Mouse (Mus musculus) monocyte, adult 2 months (primary cell): Measurements from ENCODE around the gene Ncs1.

ENCODE experiments used
- DNase-seq, 2 experiments: peaks; one replicate each; pipeline ENCODE4 v3.0.0; 2022; ENCODE audit warnings: low spot score in 2 of 2, low read depth in 1 of 2

Gene Ncs1

DNA sequence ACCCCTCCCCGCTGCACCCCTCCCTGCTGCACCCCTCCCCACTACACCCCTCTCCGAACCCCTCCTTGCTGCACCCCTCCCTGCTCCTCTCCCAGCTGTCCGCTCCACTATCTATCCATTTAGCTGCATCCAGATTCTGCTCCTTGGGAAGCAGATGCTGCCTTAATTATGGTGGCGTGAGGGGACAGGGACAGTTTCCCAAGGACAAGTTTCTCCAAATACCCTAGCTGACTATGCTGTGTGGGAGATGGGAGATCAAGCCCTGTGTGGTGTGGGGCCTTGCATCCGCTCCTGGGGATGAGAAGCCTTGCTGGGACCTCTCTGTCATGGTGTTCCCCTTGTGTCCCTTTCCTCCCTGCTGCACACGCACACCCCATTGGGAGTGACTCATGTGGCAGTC is 29.4 kb downstream of the Ncs1 start:
- no peak for DNase-seq

DNA sequence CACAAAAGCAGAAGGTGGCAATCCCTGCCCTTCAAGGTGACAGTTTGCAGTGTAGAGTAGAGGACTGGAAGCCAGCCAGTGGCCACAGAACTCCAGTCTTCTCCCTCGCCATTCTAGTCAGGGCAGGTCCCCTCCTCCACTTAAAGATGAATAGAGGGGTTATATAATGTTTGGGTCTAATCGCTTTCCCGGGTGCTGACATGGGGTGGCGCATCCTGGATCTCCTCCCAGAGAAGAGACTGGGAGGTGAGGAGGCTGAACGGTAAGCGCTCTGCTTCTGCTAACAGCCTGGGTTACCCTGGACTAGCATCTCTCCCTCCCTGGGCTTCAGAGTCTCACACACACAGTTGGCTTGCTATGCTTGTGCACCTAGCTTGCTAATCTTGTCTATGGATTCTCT is 32.2 kb downstream of the Ncs1 start:
- no peak for DNase-seq

DNA sequence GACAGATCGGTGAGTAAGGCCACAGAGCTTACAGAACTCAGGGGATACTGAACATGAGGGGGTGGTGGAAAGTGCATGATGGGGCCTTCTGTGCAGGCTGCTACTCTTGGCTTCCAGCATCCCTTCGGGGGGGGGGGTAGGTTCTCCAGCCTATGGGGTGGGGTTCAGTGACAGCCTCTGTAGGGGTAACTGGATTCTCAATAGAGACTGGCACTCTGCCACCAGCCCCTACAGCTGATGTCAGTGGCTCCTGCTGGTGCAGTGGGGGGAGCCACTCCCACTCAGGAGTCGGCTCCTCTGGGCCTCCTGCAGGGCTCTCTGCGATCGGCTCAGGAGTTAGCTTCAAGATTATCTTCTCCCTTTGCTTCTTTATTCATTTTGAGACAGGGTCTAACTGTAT is 32.9 kb downstream of the Ncs1 start:
- no peak for DNase-seq

DNA sequence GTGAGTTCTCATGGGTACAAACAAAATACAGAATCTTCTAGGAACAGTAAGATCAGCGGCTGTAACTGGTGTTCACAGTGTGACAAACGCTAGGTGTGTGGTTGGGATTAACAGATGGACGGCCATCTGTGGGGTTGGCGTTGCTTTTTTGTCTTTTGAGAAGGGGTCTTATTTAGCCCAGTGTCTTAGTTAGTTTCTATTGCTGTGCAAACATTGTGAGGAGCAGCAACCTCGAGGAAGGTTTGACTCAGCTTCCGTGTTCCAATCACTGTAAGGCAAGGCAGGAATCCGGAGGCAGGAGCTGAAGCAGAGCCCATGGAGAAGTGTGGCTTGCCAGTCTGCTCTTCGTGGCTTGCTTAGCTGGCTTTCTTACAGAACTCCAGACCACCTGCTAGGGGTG is 35.5 kb downstream of the Ncs1 start:
- no peak for DNase-seq

DNA sequence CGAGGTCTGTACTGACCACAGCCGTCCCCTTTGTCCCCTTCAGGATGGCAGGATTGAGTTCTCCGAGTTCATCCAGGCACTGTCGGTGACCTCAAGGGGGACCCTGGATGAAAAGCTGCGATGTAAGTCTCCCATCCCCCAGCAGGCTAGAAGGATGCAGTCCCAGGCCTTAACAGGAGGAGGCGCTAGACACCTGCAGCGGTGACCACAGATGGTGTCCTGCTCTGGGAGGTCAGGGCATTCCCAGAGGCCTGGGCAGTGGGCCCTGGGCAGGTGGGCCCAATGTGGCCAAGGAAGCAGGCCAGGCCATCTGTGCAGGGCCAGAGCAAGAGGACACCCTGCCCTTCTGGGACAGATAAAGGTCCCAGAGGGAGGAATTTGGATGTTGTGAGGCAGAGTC is 36.6 kb downstream of the Ncs1 start:
- no peak for DNase-seq

DNA sequence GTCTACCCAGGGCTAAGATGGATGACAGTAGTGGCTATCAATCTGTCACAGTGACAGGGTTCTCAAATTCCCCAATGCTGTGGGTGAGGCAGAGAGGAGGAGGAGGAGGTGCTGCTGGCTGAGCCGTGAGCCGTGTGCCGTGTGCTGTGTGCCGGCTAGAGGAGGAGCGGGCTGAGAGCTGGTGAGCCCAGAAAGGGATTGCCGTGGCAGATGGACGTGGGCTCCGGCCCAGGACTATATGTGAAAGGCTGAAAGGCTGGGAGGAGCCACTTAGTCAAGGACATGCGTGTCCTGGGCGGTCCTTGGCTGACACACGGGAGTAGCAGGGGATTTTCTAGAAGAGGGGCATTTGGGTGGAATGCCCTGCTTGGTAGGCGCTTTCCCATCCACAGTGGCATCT is 37.3 kb downstream of the Ncs1 start:
- DNase-seq, result no peak

DNA sequence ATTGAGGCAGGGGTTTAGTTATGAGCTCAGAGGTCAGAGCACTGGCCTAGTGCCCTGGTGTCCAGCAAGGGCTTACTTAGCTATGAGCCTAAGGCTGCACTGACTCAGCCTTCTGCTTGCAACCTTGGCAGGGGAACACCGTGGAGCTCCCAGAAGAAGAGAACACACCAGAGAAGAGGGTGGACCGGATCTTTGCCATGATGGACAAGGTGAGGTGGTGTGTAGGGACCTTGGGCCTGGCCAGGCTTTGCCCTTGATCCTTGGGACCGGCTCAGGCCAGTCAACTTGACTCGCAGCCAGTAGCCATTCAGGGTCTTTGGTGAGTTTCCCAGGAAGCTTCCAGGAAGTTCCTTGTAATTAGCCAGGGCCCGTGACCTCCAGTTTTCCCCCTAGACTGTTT is 38.9 kb downstream of the Ncs1 start:
- DNase-seq, result no peak

DNA sequence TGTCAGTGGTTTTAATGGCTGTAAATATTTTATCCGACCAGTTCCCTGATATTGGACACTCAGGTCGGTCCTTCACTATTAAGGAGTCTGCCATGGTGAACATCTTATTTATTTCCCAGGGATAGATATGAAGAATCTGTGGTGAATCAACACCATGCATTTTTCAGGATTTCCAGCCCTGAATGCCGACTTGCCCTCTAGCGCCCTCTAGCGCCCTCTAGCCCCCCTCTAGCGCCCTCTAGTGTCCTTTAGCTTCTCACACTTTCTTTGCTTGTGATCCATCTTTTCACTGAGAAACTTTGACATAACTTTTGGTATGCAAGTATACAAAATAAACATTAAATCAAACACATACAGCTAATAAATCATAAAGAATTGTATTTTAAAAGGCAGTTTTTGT is 45.8 kb downstream of the Ncs1 start:
- DNase-seq, result peak in 1 of 2 experiments; percentile 42

DNA sequence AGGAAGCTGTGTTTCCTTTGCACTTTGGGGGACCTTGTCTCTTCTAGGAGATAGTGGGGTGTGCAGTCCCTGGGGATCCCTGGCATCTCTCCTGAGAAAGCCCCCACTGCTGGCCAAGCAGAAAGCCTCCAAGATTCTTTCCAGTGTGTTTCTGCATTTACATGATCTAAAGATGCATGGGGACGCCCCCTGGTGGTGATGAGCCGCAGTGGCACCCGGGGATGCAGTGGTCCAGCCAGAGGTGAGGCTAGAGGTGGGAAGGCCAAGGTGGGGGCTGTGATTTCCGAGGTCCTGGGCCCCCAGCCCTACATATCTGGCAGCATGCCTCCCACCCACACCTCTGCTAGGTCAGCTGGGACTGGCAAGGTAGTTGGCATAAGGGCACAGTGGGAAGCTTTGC is 49.4 kb downstream of the Ncs1 start:
- peak in 1 of 2 experiments; percentile 63 for DNase-seq

DNA sequence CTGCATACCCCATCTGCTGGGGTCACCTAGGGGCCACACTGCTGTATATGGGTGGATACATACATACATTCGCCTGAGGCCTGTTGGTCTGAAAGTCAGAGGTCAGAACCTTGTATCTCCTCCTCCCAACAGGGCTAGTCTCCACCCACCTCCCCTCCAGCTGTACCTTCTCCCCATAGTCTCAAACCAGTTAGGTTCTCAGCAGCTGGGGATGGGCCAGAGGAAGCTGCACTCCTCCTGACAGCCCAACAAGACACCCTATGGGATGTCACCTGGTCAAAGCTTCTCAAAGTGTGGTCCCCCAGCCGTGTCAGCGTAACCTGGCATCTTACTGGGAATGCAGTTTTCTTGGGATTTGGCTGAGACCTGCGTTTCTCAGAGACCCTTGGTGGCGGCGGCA is 50.8 kb downstream of the Ncs1 start:
- DNase-seq, result no peak

DNA sequence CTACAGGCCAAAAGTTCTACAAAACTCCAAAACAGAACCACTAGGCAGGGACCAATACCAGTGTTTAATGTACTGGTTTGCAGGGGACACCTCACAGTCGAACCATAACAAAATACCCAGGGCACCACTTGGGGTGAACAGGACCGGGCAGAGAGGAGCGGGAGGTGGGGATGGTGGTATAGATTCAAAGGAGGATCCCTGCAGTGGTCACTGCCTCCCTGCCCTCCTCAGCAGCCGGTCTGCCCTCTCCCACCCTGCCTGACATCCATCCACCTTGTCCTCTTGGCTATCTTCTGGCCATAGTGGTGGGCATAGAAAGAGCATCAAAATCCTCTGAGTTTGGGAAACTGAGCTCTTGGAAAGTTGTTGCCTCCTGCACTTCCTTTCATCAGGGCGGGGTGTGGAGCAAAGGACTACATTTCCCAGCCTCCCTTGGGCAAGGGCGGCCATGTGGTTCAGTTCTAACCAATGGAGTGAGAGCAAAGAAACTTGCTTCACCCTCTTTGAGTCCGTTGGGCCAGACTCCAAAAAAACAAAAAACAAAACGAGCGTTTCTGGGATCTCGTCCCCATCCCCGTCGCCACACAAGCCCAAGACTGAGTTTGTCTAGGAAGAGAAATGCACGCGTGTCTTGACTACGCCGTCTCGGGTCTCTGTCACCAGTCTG is 52.1 kb downstream of the Ncs1 start:
- DNase-seq, result no peak

DNA sequence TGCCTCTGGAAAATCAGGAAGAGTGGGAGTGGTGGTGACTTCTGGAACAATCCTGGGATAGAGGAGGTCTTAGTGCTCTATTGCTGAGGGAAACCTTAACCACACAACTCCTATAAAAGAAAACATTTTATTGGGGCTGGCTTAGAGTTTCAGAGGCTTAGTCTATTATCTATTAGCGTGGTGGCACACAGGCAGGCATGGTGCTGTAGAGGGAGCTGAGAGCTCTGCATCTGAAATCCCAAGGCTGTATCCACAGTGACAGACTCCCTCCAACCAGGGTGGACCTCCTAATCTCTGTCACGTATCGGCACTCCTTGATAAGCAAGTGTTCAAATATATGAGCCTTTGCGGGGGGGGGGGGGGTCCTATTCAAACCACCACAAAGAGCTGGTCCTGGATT is 53.2 kb downstream of the Ncs1 start:
- DNase-seq, result no peak

DNA sequence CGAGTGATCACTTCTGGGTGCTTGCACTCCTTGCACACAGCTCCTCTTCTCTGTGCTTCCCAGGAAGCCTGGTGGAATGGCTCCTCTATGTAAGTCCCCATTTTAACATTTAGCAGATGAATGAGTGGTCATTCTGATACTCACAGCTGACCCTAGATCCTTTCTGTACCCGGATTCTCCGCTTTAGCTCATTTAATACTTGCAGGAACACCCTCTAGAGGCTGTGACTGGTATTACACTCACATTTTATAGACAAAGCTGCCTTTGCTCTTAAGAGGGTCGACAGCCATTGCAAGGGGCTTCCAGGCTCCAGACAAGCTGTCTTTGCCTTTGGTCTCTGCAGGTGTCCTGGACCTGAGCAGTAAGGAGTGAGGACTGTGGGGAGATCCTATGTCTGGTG is 53.6 kb downstream of the Ncs1 start:
- DNase-seq, result no peak

DNA sequence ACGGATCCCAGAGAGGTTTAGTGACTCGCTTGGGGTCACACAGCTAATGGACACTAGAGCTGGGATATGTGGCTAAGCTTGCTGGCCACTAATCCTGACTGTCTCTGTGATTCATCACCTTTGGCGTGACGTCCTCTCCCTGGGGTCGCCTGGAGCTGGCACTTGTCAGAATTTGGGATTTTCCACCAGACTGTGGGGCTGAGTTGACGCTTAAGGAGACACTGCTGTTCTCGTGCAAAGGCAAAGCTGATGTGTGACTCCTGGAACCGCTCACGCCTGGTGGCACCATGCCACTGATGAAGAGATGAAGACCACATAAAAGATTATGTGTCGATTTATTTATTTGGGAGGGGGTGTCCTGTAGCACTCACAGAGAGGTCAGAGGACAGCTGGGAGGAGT is 54.4 kb downstream of the Ncs1 start:
- DNase-seq, result no peak

DNA sequence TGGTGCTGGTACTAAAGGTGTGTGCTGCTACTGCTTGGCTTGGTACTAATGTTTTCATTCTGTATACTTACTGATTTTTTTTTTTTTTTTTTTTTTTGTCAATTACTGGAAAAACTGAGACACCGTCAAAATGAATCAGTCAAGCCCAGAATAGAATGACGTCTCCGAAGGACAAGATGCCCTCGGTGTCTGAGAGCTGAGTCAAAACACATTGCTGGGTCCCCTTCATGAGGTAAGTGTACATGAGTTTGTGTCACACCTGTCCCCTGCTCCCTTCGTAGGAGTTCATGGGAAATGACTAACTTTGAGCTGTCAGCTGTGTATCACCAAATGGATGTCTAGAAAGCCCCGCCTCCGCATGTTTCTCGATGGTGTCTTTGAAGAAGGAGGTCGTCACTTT is 57.6 kb downstream of the Ncs1 start:
- no peak for DNase-seq

DNA sequence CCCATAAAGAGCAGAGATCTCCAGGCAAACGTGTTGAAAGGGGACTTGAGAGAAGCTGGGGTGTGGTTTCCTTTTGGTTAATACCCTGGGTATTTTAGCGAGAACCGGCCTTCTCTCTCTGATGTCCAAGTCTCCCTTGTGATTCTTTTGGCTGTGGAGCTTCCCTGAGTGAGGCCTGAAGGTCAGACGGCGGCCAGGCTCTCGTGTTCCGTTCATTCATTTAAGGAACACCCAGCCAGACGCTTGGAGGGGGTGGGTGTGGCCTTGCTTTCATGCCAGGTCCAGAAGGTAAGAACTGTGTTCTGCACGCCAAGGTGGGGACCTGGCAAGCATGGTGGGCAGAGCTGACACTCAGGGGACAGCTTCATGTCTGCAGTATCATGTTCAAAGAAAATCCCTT is 58.6 kb downstream of the Ncs1 start:
- peak in 1 of 2 experiments; percentile 44 for DNase-seq

DNA sequence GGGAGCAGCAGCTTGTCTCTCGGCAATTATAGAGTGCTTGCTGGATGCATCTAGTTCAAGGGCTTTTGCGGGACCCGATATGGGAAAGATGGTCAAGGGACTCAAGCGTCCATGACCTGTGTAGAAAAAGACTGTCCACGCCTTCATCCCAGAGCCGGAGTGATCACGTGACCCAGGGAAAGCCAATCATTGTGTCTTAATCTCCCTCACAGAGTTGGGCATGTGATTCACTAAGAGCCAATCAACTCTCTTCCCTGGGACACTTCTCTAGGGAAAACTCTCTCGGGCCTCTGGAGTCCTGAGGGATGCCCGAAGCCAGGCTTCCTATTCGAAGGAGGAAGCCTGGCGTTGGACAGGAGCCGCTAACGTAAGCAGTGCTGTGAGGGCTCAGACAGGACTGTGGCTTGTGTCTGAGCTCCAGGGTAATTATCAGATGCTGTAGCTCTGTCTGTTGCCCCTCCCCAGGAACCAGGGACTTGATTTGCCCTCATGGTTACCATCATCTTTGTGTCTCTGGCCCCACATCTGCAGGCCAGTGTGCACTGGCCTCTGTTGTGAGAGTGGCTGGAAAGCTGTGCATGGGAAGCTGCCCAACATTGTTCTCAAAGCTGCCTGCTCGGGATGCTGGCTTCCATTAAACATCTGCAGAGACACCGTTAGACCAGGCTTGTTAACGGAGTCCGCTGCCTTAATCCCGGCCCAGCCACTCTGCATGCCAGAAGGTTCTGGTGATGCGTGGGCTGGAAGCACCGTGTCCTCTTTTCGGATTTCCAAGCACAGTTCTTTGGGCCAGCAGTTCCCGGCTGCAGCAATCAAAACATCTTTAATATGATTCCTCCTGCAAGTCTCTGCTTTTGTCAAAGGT is 59.4 kb downstream of the Ncs1 start:
- no peak for DNase-seq

DNA sequence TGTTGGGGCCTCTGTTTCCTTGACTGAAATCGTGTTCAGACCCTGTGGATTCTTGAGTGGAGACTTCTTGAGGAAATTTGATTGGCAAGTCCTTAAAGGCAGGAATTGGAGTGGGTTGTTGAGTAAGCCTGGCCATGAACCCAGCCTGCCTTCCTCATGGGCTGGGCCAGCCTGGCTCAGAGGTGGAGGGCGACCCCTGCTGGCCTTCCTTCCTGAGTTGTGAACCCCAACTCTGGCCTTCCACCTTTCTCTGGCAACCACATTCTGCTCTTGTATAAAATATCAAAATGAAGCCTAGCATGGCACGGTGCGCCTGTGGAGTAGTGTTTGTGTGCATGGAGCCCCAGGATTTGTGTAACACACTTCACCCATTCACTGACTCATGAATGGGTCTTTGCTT is 60.1 kb downstream of the Ncs1 start:
- DNase-seq, result no peak

DNA sequence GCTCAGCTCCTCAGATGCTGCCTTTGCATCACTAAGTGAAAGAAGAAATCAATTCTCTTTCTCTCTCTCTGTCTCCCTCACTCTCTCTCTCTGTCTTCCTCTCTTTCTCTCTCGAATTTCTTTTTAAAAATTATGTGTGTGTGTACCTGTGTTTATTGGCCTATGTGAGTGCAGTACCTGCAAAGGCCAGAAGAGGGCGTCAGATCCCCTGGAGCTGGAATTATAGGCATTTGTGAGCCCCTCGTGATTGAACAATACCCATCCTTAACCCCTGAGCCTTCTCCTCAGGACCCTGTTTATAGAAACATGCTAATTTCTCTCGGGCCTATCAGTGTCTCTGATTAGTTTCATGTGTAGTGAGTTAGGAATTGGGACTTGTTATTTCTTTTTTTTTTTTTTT is 62.6 kb downstream of the Ncs1 start:
- no peak for DNase-seq

DNA sequence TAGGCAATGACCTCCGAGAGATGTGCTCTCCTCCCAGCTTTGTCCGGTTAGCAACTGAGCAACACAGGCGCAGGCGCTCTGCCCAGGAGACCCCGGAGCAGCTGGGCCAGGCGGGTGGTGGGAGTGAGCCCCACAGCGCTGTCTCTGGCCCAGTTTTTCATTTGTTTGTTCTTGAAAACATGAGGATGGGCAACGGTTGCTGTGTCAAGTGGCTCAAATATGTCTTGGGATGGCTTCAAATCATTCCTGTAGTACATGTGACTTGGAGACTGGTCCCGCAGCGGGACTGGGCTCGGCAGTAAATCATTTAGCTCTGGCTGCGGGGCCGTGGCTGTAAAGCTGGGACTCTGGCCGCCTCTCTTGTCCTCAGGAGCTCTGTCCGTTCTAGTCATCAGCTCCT is 63.9 kb downstream of the Ncs1 start:
- DNase-seq, result no peak

DNA sequence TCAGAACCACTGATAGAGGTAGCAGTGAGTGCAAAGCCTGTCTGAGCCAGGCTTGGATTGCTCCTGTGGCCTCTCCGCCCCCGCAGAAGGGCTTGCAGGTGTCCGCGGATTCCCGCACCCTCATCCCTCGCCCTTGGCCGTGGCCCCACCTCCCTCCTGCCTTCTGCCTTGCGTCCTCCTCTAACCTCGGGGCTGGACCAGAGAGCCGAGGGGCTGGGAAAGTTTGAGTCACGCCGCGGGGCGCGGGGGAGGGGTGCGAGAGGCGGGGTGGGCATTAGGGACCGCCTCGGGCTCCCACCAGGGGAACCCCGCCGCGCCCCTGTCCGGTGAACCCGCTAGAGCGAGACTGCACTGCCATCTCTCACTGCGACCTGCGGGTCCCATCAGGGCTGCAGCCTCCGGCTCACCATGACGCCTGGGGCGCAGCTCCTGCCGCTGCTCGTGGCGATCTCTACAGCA is 68.4 kb downstream of the Ncs1 start, which contains the start of gene Hmcn2:
TSS of gene Hmcn2 (plus strand) at position 409 of the 459 bp plus-strand sequence.
- no peak for DNase-seq

DNA sequence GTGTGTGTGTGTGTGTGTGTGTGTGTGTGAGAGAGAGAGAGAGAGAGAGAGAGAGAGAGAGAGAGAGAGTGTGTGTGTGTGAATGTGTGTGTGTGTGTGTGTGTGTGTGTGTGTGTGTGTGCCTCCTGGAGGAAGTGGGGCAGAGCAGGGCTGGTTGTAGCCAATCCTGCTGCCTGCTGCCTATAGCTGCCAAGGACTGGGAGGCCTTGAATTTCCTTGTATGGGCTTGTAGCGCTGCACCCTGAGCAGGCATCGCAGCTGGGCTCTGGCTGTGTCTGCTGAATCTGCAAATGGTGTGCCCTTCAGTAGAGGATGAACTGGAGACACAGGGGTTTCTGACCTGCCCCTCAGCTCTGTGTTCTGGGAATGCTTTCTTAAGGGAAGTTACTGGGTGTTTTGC is 72.5 kb downstream of the Ncs1 start:
- DNase-seq, result no peak

DNA sequence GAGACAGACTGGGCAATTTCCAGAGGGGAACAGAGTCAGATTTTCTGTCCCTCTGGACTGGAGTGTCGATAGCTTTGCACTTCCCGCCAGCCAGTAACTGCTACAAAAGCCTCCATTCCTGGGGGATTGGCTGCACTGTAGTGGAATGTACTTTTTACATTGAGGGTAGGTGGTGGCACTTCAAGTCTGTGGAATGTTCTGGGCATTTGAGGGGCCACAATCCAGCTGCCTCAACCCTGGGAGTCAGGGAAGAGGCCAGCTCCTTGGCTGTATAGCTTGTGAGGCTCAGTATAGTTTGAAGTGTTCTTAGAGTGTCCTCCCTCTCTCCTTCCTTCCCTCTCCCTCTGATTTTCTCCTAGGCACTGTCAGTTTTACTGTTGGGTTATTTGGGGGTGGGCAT is 73.6 kb downstream of the Ncs1 start:
- DNase-seq, result no peak
